Mouse (Mus musculus): ENCODE results near the gene Rarres2.

Rarres2 gene

DNA sequence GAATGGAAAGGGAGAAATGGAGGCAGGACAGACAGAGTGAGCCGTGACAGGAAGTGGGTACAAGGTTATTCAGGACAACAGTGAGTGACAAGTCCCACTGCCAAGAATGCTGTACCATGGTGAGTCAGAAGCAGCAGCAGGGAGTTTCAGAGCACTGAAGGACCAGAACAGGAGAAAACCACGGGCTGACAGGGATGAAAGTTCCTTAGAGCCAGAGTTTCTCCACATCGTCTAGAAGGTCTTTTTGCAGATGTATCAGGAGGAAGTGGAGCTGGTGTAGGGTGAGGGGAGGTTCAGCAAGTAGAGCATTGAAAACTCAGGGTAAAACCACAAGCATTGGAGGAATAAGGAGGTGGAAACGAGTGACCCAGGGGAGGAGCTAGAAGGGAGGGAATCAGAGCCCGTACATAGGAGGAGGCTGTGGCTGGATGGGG lies 6.6 kb upstream of the Rarres2 start:
- DNase-seq (ENCODE audit: low read depth, low spot score): peak; percentile 18

DNA sequence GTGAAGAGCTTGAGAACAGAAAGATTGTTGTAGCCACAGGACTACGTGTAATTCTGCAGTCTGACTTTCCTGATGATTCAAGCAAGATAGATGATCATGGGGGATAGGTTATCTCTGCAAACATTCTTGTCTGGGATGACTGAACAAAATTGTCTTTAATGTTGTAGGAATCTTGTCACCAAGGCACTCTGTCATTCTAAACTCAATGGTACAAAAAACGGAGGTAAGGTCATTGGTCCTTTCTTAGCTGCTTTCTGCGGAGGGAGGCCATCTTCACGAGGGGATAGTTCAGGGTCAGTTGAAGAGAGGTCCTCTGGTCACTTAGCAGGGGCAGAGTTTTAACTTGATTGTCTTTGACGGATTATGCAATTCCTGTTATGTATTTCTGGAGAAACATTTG lies 6.1 kb upstream of the Rarres2 start:
- no peak for DNase-seq (ENCODE audit: low read depth, low spot score)

DNA sequence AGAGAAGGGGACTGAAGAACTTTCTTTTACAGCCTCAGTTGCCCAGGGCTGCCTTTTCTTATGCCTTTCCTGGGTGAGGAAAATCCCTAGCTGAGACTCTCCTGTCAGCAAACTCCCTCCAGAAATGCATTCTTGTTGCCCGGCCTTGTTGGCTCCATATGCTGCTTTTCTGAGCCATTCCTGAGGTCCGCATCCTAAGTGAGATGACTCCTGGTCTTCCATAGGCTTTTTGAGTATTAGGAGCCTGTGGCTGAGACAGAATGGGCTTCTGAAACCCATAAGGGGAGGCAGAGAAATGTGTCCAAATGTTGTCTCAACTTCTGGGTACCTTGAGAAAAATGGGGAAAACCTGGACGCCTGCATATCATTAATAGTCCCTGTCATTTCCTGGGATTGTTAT lies 1.4 kb upstream of the Rarres2 start:
- no peak for DNase-seq (ENCODE audit: low read depth, low spot score)

DNA sequence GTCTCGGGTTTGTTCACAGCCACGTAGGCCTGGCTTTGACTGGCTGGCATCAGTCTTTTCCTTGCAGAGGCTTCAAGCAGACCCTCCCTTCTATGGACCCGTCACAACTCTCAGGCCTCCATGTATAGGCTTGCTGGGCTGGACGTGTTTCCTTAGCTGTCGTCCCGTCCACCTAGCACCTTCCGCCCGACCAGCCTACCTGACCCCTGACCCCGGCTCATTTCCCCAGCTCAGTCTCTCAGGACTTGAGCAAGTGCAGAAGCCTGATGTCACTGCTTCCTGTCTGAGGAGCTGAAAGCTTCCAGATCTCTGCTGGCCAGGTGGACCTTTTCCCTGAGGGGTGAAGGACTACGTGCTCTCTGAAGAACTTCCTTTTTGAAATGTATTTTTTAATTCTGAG lies 691 bp upstream of the Rarres2 start:
- no peak for DNase-seq (ENCODE audit: low read depth, low spot score)

DNA sequence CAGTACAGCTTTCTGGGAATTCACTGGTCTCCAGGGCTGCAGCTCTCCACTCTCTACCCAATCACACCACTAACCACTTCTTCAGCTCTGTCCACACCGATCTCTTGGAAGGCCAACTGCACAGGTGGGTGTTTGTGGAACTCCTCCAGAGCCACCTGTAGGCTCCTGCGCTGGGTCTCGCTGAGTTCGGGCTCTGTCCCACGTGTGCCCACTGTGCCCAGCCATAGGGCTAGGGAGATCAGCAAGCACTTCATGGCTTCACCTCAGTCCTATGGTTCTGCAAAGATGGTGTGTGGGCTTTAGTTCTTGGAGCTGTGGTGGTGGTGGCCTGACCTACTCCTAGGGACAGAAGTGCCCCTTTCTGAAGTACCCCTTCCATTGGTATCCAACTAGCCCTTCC lies 575 bp downstream of the Rarres2 start:
- no peak for DNase-seq (ENCODE audit: low read depth, low spot score)

DNA sequence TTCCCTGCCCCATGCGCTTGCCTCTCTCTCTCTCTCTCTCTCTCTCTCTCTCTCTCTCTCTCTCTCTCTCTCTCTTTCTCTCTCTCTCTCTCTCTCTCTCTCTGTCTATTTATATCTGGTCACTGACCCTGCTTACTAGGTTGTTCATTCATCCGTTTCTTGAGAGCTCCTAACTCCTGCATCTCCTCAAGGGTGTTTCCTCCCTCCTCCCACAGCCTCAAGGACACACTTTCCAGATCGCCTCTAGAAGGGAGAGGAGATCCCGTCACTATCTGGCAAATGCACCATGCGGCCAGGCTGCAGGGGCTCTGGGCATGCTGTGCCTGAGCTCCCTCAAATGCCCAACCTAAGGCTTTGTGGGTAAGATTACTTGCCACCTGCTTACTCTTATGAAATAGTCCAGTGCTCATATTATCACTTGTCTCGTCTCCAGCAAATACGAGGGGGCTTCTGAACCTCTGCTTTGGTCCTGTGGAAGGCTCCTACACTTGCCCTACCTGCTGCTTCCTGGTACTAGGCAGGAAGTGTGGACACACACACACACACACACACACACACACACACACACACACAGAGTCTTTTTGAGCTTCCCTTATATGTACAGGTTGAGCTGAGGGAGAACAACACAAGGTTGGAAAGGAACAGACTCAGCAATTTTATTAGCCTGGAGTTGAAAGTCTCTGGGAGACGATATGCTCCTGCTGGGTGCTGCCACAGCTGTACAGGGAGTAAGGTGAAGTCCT lies 3.4 kb downstream of the Rarres2 start:
- DNase-seq (ENCODE audit: low read depth, low spot score): peak; percentile 54

DNA sequence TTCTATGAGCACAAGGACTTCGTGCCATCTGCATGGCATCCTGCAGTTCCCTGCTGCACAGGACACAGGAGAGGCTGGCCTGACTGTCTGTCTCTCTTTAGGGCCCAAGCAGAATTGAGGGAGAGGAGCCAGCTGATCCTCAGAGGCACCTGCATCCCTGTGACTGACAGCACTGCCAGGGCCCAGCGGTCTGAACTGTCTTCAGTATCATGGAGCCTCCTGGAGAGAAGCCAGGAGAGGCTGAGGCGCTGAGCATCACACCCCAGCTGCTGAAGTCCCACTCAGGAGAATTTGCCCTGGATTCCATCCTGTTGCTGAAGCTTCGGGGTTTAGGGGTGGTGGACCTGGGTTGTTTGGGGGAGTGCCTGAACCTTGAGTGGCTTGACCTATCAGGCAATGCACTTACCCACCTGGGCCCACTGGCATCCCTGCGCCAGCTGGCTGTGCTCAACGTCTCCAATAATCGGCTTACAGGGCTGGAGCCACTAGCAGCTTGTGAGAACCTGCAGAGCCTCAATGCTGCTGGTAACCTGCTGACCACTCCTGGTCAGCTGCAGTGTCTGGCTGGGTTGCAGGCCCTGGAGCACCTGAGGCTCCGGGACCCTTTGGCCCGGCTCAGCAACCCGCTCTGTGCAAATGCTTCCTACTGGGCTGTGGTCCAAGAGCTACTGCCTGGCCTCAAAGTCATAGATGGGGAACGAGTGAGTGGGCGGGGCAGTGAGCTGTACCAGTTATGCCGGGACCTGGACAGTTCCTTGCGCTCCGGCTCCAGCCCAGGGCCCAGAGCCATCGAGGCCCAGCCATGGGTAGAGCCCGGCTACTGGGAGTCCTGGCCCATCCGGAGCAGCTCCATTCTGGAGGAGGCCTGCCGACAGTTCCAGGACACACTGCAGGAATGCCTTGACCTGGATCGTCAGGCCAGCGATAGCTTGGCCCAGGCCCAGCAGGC lies 4.3 kb downstream of the Rarres2 start:
- no peak for DNase-seq (ENCODE audit: low read depth, low spot score)

DNA sequence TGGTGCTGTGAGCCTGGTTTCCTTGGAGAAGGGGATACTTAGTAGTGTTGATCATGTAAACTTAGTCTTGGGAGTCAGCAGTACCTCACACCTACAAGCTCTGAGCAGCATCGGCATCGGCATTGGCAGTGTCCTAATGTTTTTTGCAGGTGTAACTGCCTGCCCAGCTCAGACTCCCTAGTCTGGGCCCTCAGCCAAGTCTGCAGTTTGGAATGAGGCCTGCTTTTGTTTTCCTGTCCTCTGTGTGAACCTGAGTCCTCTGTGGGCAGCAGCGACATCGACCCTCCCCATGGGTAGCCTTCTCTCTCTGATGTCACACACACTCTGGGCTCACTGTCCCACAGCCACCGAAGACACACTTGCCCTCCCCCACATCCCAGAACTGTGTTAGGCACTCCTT lies 6.3 kb downstream of the Rarres2 start:
- no peak for DNase-seq (ENCODE audit: low read depth, low spot score)

DNA sequence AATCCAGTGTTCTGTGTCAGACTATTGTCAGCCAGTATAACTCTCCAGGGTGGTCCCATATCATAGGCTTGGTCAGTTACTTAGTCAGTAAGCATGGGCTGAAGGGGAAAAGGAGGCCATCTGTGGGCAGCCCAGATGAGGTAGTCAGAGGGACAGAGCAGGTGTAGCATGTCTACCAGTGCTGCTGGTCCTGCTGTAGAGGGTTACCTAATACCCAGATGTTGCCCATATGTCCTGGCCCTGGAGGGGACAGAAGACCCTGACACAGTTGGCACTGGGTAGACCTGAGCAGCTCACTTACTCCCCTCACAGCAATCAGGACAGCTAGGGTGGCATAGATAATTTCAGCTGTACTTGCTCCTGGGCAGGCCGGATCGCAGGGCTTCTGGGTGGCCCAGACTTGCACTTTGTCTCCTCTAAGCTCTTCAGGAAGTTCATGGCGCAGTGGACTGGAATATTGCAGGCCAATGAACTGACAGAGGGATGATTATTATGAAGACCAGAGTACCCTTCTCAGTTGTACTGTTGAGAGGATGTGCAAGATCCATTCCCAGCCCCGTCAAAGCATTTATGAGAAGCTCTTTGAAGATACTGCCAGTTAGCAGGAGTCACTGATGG lies 6.8 kb downstream of the Rarres2 start:
- DNase-seq (ENCODE audit: low read depth, low spot score): no peak

DNA sequence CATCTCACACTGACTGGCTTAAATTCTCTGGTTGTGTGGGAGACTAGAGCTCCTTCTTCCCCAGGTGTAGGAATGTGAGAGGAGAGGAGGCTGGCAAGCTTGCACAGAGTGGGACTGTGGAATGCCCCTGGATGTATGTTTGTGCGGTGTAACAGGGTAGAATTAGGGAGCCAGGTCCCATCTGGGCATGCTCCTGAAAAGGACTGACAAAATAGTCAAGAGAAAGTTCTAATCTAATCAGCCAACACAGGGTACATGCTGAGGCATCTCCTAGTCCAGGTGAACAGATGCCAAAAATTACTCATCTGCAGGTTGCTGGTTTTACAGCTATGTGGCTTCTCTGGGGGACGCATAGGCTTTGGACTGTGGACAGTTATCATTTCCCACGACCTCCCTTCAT lies 16.6 kb downstream of the Rarres2 start:
- no peak for DNase-seq (ENCODE audit: low read depth, low spot score)

DNA sequence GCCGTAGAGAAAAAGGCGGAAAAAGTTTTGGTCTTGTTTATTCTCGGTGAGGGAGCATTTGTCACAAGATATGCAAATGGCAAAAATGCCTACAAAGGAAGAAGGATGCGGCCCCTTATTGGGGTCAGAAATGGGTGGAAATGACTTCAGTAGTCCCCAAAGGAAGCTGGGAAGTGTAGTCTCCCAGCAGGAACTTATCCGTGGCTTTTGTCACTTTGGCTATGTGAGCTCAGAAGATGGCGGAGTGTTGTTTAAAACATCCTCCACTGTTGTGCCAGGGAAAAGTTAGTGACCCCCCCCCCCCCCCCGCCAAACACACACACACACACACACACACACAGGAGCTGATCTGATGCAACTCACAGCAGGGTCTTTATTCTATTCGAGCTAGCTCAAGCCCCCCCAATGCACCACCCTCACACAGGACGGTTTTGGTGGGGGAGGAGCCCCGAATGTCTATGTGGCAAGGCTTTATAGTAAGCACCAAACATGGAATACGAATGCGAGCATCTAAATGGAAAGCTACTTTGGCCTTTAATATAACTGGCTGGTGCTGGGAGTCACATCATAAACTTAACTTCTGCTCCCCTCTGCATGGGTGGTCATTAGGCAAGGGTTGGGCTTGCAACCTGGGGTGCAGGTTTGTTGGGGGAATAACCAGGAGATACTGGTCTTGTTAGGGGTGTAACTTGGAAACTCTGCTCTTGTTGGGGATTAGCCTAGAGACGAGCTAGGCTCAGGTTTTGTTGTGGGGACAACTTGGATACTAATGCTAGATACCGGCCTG lies 17.3 kb downstream of the Rarres2 start:
- DNase-seq (ENCODE audit: low read depth, low spot score): no peak

DNA sequence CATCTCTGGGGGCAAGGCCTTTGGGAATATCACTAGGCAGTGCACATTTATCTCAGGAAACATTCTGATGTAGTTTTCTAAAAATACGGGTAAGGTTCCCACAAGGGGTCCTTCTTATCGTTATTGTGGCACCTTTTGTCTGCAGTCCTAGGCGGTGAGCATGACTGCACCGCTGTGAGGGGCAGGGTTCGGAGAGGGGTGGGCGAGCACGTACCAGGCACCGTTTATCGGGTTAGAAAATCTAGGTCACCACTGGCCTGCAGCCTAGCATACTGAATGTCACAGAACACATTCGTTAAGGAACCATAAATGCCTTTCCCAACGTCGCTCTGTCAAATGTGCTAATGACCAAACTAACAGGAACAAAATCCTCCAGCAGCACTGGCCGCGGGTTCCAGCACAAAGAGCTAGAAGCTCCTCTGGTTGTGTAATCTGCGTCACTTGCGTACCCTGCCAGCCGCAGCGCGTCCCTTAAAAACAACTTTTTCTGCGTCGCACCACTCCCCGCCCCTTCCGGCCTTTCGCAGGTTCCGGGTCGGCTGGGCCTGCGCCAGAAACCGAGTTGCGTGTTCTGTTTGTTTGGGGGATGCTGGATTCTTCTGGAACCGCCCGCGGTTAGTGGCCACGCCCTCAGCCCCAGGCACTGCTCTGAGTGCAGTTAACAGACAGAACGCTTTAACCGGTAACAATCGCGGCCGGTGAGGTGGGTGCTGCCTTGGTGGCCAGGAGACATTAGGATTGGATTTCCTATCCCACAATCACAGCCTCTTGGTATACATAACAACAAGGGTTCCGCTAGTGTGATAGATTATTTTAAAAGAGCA lies 18.1 kb downstream of the Rarres2 start, which contains the start of gene Lrrc61:
Gene Lrrc61 (plus strand): TSS at position 517 of the 824 bp plus-strand sequence.
- DNase-seq (ENCODE audit: low read depth, low spot score): peak; percentile 98

DNA sequence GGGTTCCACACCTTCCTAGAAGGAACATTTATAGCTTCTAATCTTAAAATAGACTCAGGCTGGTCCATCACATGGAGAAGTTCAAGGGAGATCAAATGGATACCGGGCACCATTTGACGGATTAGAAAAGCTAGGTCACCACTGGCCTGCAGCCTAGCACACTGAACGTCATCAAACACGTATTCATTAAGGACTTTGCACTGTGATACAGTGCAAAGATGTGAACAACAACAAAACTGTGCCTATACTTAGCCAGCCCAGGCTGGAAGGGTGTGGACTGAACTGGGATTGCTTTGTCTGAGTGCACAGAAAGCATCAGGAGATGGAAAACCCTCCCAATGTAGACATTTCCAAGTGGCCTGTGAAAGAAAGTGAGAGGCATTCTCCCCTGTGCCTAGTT lies 18.8 kb downstream of the Rarres2 start:
- no peak for DNase-seq (ENCODE audit: low read depth, low spot score)

DNA sequence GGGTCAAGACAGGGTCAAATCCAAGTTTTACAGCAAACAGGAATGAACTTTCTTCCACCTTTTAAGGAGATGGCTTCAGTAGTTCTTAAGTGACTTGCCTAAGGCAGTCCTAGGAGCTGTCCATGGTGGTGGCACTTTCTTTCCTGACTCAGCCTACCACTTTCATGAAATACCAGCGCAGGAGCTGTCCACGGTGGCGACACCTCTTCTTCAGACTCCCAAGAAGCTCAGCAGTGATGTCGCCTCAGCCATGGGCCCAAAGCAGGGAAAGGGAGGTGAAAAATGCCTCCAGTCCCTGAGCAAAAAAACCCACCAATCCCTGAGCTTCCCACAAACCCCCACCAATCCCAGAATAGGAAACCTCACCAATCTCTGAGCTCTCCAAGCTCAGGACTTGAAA lies 19.7 kb downstream of the Rarres2 start:
- peak; percentile 62 for DNase-seq (ENCODE audit: low read depth, low spot score)

DNA sequence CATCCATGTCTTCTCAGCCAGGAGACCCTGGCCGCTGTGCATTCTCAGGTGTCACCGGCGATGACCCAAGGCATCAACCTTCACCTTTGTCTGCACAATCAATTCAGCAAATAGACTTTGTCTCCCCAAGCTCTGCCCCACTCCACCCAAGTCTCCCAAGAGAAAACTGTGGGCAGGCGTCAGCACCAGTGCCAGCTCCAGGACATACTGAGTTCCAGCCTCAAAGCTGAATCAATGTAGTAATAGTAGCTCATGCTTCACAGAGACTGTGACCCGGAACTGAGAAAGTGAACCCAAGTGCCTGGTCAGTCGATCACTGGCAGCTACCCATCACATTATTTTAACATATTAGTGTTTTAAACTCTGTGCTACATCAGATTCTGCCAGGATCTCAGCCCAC lies 24.3 kb downstream of the Rarres2 start:
- DNase-seq (ENCODE audit: low read depth, low spot score): no peak

DNA sequence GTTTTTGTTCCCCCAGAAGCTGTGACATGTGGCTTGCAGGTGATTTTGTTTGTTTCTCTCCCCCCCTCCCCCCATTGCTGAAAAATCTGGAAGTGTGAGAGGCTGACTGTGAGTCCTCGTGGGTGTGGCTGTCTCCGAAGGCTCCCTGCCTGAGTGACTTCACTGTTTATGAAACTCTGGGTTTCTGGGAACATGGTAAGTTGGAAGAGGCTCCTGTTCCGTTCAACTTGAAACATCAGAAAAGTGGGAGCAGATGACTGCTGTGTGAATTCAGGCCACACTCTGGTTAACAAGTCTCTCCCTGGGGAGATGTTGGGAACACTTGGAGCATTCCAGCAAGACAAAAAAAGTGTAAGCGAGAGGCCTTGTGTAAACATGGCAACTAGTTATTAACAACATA lies 25.7 kb downstream of the Rarres2 start:
- no peak for DNase-seq (ENCODE audit: low read depth, low spot score)

DNA sequence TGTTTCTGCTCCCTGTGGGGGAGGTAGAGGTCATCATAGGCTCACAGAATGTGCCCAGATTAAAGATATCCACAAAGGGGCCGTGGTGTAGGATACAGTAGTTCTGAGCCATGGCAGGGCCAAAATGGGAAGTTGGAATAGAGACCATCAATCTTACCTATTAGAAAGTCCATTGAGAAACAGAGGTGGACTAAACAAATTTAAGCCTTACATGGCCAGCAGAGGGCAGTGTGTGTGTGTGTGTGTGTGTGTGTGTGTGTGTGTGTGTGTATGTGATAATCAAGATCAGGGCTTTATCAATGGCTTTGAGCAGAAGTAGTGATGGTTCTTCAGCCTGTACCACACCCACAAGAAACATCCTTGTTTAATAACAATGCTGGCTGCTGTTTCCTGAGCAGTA lies 26.3 kb downstream of the Rarres2 start:
- peak; percentile 63 for DNase-seq (ENCODE audit: low read depth, low spot score)

DNA sequence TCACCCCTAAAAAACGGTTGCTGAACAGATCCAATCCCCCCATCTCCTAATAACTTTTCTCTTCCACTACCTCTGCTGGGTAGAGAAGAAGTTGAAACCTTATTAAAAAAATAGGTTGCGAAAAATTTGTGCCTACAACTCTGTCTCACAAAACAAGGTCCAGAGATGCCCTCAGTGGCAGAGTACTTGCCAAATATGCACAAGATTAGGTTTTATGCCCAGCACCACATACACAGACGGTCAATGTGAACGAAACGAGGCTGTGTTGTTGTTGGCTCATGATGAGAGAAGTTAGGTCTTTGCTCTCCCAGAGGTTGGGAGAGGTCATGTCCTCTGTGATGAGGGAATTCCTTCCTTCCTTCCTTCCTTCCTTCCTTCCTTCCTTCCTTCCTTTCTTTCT lies 27.3 kb downstream of the Rarres2 start:
- DNase-seq (ENCODE audit: low read depth, low spot score): no peak

DNA sequence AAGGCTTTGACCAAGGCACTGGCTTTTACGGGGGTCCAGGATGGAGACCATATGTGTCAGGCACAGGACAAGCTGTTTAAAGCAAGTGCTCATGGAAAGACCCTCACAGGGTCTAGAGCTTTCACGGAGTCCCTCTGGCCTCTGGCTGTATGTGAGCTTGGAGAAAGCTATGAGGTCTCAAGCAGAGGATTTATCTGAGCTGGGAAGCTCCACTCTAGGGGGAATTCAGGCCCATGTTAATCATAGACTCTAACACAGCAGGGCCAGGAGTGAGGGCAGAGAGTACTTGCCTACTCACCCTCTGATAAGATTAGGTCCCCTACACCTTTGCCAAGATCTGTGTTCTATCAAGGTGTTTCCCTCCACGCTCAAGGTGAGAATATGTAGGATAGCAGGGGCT lies 30.0 kb downstream of the Rarres2 start:
- no peak for DNase-seq (ENCODE audit: low read depth, low spot score)

DNA sequence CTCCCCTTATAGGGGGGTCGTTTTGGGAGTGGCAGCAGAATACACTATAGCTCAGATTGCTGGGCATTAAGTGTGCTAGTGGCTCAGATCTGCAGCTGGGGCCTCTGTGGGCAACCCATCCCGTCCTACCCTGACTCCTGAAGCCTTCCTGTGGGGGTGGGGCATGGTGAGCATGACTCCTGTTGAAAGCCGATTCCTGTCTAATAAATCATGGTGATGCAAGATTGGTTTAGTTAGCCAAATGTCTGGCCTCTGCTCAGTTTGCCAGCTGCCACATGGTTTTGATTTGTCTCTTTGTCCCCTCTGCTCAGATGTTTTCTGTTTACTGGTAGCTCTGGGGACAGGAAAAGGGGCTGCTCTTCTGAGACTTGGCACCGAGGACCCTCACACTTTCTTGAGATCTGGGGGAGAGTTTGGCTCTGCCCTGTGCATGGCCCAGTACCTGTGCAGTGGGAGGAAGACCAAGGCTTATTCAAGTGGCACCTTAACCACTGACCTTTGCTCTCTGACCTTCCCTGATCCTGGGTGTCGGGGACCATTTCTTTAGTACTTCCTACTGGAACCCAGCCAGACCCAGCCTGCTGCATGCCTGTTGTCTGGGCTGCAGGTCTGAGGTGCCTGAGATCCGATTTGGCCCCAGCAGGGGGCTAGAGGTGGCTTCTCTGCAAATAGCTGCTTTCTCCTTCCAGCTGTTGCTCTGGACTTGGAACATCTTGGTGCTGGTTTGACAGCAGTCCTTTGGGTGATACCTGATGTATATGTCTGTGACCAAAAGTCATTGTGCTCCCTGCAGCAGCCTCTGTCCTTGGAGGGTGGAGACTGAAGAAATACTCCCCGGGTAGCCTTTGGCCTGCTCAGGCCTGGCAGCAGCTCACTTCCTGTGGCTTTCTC lies 30.8 kb downstream of the Rarres2 start:
- DNase-seq (ENCODE audit: low read depth, low spot score): no peak

Data from CD4-positive helper T cell, adult 2 months (primary cell).